Mouse (Mus musculus): ENCODE data around the gene Gapvd1.

Gene Gapvd1

DNA sequence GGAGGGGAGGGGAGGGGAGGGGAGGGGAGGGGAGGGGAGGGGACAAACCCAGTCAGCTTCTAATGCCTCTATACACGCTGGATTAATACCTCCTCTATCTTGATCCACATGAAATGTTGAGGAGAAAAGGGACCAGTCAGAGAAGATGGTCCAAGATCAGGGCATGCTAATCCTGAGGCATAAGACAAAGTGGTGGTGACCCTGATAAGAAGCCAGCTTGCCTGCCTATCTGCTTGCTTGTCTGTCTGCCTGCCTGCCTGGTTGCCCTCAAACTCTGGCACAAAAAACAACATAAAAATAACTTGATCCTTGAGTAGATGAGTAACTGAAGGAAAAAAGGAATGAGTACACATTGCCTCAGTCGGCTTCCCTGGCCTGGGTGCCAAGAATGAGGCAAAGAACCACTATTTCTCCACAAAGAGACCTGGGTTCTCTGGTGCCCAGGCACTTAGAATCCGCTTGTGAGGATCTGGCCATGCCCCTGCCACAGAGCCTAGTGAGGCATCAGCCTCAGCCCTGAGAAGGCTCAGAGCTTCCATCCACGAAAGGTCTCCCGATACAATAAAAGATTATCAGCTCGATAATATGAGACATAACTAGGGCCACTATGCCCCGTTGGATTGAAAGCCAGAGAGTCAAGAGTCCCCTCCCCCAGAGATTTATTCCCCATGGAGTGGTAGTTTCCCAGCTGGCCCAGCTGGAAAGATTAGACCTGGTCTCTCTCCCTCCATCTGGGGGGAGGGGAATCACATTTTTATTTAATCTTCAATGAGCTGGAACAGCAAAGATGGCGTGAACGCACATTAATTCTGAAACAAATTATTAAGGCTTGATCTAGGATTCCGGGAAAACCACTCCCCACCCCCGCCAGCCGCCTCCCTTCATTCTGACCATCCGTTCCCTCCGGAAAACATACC lies 119.5 kb downstream of the Gapvd1 start:
- no peak for DNase-seq (ENCODE audit: low spot score in 2 of 2)

- DNase-seq (ENCODE audit: low spot score in 2 of 2), result no peak
These were observed 123.0 kb downstream of the Gapvd1 start for GRCm38 (mm10) chr2:34632051-34632450.

GRCm38 (mm10) chr2:34630445-34630844 lies 124.6 kb downstream of the Gapvd1 start:
- no peak for DNase-seq (ENCODE audit: low spot score in 2 of 2)

GRCm38 (mm10) chr2:34629758-34630157 lies 125.3 kb downstream of the Gapvd1 start:
- no peak for DNase-seq (ENCODE audit: low spot score in 2 of 2)

GRCm38 (mm10) chr2:34628903-34629540 lies 126.0 kb downstream of the Gapvd1 start:
- DNase-seq (ENCODE audit: low spot score in 2 of 2), result no peak

GRCm38 (mm10) chr2:34627328-34628226 lies 127.5 kb downstream of the Gapvd1 start:
- no peak for DNase-seq (ENCODE audit: low spot score in 2 of 2)

All from cerebellum, postnatal 4 days (tissue).